Mouse (Mus musculus) hematopoietic stem cell, adult 5-6 weeks (primary cell): ENCODE measurements around the gene Lipe. TPM values are rescaled to one million over a fixed set of nuclear protein-coding genes. Genes with fewer than 3 reads are reported as not detected.
"Not testable (repeated sequence)": the region's sequence is repeated elsewhere in the genome, so short reads cannot be mapped to it uniquely, and the experiment has no call there.

ENCODE experiments used
- ATAC-seq, 2 experiments: fragments of 125-278 bp in 1 of 2; replicated peaks in 1 of 2; 2 replicates each; pipeline ENCODE4 v1.8.0; 2016 to 2017; ENCODE audit warnings: inconsistent platforms in 2 of 2, mild to moderate bottlenecking in 2 of 2, moderate number of reproducible peaks in 2 of 2, low read depth in 1 of 2, moderate TSS enrichment in 1 of 2; ENCODE audit not compliant: low FRiP score in 2 of 2, poor library complexity in 2 of 2, severe bottlenecking in 2 of 2, insufficient read depth in 1 of 2, low TSS enrichment in 1 of 2
- total RNA-seq: library from RNA; stranded (forward); fragments of 172-1452, 232-1000 nt; gene quantifications from 2 replicates; pipeline ENCODE4 v1.2.3, GENCODE M21; 2017

The Lipe gene
- 13.6 and 18.7 TPM in 2 replicates for total RNA-seq

GRCm38 (mm10) chr7:25398610-25399009 lies at the start of gene Lipe:
Gene Lipe, minus strand, starts transcription at chr7:25398710.
- no peak for ATAC-seq

GRCm38 (mm10) chr7:25440816-25441153 lies 42.3 kb upstream of the Lipe start:
- no peak for ATAC-seq

GRCm38 (mm10) chr7:25439978-25440815 lies 41.7 kb upstream of the Lipe start:
- peak in 1 of 2 experiments; percentile 25; a peak in 2 of 4 replicates for ATAC-seq

GRCm38 (mm10) chr7:25439124-25439822 lies 40.8 kb upstream of the Lipe start:
- ATAC-seq = no peak

GRCm38 (mm10) chr7:25436704-25437103 lies 38.2 kb upstream of the Lipe start:
- ATAC-seq = peak in 1 of 2 experiments; percentile 33; a peak in 1 of 4 replicates

- no peak for ATAC-seq
These were observed 37.7 kb upstream of the Lipe start for GRCm38 (mm10) chr7:25436226-25436625.

- ATAC-seq = peak; percentile 13 to 51; a peak in 1 of 4 replicates
These were observed 37.0 kb upstream of the Lipe start for GRCm38 (mm10) chr7:25435546-25435851.

- ATAC-seq = 0 out of 4 replicates have a peak, but pooled peaks of 1 of the 2 experiments have one; percentile 4
These were observed 36.4 kb upstream of the Lipe start for GRCm38 (mm10) chr7:25434654-25435545.

GRCm38 (mm10) chr7:25433781-25434560 lies 35.5 kb upstream of the Lipe start:
- no peak for ATAC-seq

- peak; percentile 49 to 66 for ATAC-seq
These were observed 34.6 kb upstream of the Lipe start for GRCm38 (mm10) chr7:25433007-25433541.

GRCm38 (mm10) chr7:25432381-25432780 lies 33.9 kb upstream of the Lipe start:
- no peak for ATAC-seq

- no peak for ATAC-seq
These were observed 31.6 kb upstream of the Lipe start for GRCm38 (mm10) chr7:25429886-25430784.

- no peak for ATAC-seq
These were observed 29.8 kb upstream of the Lipe start for GRCm38 (mm10) chr7:25428321-25428720.

- ATAC-seq = peak in 1 of 2 experiments; percentile 56; a peak in 1 of 4 replicates
These were observed 28.6 kb upstream of the Lipe start for GRCm38 (mm10) chr7:25427144-25427543.

GRCm38 (mm10) chr7:25426380-25426779 lies 27.9 kb upstream of the Lipe start:
- ATAC-seq = not testable (repeated sequence)

GRCm38 (mm10) chr7:25424429-25424828 lies 25.9 kb upstream of the Lipe start:
- ATAC-seq = peak; percentile 27 to 73; a peak in 3 of 4 replicates
